Mouse (Mus musculus) cortical plate, adult 2 months (tissue): Measurements from ENCODE around the gene Npc1l1.

Experiments used
- CTCF ChIP-seq: fragments of 200-500 bp; IDR thresholded peaks from 2 replicates; pipeline ENCODE4 v1.5.1; 2011; ENCODE audit warnings: mild to moderate bottlenecking, control low read depth, low read length; ENCODE audit not compliant: insufficient read depth; ENCODE audit errors: extremely low read depth
- POLR2A ChIP-seq: fragments of 200-500 bp; IDR thresholded peaks from 2 replicates; pipeline ENCODE4 v1.6.1; 2011; ENCODE audit warnings: mild to moderate bottlenecking, low read length, control low read depth; ENCODE audit not compliant: insufficient read depth; ENCODE audit errors: extremely low read depth

GRCm38 (mm10) chr11:6198449-6198848 lies 31.5 kb downstream of the Npc1l1 start:
- no peak for TF ChIP-seq POLR2A
- TF ChIP-seq CTCF: no peak
